Mouse (Mus musculus) layer of hippocampus, postnatal 14 days (tissue): ENCODE results near the gene Gm11627. TPM values are rescaled to one million over a fixed set of nuclear protein-coding genes. Genes with fewer than 3 reads are reported as not detected.
A peak's percentile ranks its signal among the peaks of the same experiment; 100 is the strongest.
"Not testable (repeated sequence)": the region's sequence is repeated elsewhere in the genome, so short reads cannot be mapped to it uniquely, and the experiment has no call there.

Experiments used
- DNase-seq, 2 experiments: peaks; one replicate each; pipeline ENCODE4 v3.0.0; 2021 to 2022; ENCODE audit warnings: low spot score in 2 of 2, mixed read lengths in 1 of 2
- long read RNA-seq, 2 experiments: library from polyadenylated mRNA; stranded (forward); transcript quantifications; one replicate each; pipeline ENCODE4 v2.0.0; 2021
- total RNA-seq, 2 experiments: library from RNA; stranded (reverse); gene quantifications; 2 replicates each; pipeline ENCODE4 v1.2.3; 2021

The Gm11627 gene
- total RNA-seq, result 1 to 10 TPM; 6.4 to 6.9 TPM
- long read RNA-seq, experiment 1, partial matches to known transcripts, result 0 of 2 reads
- long read RNA-seq, experiment 1, other reads (novel, unspliced or antisense), result 1 of 2 reads
- long read RNA-seq, experiment 2, partial matches to known transcripts, result 4 of 10 reads
- long read RNA-seq, experiment 2, other reads (novel, unspliced or antisense), result 2 of 10 reads

- DNase-seq, result peak; percentile 37 to 40
Measured at GRCm38 (mm10) chr11:102579165-102580033, at the start of gene Gm11627. Gene Gm11627, minus strand, starts transcription at chr11:102579461.

DNA sequence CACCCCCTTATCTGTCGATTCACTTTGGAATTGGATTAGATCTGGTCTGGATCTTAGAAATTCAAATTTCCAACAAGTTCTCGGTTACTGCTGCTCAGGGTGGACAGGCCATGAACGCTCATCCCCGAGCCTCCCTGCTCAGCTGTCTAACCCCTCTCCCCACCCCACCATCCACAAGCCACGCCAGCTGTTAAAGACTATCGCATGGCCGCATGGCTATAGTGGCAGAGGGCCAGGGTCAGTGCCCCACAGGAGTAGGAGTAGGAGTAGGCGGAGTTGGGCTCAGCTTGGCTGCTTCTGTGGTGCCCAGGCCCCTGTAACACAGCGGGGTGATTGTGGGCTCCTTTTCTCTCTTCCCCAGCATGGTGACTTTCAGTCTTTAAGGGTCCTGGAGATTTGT is 49.3 kb upstream of the Gm11627 start:
- DNase-seq, result no peak

GRCm38 (mm10) chr11:102627171-102627931 is 48.1 kb upstream of the Gm11627 start:
- no peak for DNase-seq

GRCm38 (mm10) chr11:102624888-102625407 is 45.7 kb upstream of the Gm11627 start:
- DNase-seq, result no peak

DNA sequence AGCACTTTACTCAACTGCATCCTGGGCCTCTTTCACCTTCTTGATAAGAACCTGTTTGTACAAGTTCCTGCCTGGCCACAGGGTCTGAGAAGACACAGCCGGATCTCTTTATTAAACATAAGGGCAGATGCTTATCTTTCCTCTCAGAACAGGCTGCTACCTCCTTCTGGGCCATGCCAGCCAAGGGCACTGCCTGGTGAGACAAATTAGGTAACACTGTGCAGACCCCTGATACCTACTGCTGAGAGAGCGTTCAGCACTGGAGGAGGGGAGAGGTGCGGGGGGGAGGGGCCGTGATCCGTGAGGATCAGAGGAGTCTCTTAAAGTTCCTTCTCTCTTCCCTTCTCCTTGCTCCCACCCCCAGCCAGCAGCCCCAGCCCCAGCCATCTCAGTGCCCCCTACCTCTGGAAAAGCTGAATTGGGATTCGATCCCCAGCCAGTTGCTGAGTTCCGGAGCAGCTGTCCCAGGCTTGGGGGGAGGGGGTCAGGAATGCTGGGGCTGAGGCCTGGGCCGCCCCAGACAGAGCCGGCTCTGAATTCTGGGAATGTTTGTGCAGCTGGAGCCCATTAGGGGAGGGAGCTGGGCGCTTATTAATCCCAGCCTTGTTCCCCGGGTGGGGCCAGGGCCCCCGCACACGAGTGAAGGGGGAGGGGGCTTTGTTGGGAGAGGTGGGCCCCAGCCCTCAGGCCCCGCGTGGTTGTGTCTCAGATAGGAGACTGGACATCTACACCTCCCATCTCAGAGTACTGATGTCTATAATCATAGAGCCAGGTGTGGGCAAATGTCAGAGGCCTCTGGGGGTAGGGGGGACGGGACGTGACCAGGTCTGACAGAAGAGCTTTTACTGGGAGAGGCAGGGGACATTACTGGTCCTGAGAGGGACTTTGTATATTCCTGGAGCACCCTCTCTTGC is 44.9 kb upstream of the Gm11627 start:
- no peak for DNase-seq

DNA sequence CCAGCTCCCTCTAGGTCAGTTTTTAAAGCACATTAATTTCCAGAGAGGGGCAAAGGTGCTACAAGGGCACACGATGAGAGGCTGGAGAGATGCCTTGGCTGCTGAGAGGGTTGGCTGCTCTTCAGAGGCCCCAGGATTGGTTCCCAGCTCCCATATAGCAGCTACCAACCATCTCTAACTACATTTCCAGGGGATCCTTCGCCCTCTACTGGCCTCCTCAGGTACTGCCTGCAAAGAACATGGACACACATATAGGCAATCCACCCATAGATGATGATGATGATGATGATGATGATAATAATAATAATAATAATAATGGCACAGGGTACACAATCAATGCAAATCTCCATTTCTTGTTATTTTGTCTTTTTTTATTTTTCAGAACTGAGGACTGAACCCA is 40.2 kb upstream of the Gm11627 start:
- no peak for DNase-seq

GRCm38 (mm10) chr11:102611317-102611705 is 32.0 kb upstream of the Gm11627 start:
- DNase-seq, result no peak

- DNase-seq, result no peak
Measured at GRCm38 (mm10) chr11:102610675-102611316, 31.5 kb upstream of the Gm11627 start.

GRCm38 (mm10) chr11:102610260-102610659 is 31.0 kb upstream of the Gm11627 start:
- no peak for DNase-seq

GRCm38 (mm10) chr11:102609483-102609882 is 30.2 kb upstream of the Gm11627 start:
- DNase-seq, result no peak

DNA sequence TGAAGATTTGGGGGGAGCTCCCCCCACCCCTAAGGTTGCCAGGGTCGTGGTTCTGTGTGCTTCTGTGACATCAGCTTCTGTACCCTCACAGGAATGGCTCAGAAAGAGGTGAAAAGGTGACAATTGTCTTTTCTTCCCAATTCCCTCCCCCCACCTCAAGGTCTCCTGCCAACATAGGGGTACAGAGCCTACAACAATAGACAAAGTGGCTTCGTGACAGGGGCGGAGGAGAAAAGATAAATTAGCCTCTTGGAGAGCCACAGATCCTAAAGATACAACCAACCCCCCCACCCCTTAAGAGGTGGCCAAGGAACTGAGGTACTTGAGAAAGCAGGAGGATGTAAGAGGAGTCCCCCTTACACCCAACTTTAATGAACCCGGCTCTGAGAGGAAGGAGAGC is 29.4 kb upstream of the Gm11627 start:
- no peak for DNase-seq

DNA sequence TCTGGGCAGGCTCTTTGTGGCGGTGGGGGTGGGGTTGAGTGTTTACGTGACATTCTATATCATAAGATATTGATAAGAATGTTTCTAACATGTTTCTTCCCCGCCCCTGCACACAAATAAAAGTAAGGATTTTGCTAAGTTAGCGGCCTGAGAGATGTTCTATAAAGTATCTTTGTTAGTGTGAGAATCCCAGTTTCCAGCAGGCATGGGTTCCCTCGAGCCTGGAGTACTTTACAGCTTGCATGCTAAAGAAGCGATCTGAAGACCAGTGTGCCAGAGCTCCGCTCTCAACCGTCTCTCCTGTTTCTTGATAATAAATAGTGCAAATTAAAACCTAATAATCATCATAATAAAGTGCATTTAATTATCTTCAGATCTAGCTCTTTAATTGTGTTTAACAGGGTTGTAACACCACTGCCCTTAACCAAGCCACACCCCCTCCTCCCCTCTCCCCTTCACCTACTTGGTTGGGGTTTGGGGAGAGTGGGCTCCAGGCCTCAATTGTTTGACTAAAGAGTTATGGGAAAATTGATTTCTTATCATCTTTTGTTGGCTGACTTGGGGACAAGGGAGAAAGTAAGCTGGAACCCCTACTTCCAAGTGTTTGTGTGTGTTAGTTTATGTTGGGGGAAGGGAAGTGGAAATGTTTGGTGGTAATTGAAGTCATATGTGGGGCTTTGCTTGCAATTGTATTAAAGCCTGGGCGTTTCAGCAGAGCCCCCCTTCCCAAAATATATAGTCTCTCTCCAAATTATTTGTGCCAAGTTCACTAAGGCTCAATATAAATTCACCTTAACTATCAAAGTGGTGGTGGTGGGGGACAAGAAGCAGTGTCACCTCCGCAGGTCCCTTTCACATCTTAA is 28.7 kb upstream of the Gm11627 start:
- DNase-seq, result no peak

GRCm38 (mm10) chr11:102607201-102607600 is 27.9 kb upstream of the Gm11627 start:
- DNase-seq, result not testable (repeated sequence)

DNA sequence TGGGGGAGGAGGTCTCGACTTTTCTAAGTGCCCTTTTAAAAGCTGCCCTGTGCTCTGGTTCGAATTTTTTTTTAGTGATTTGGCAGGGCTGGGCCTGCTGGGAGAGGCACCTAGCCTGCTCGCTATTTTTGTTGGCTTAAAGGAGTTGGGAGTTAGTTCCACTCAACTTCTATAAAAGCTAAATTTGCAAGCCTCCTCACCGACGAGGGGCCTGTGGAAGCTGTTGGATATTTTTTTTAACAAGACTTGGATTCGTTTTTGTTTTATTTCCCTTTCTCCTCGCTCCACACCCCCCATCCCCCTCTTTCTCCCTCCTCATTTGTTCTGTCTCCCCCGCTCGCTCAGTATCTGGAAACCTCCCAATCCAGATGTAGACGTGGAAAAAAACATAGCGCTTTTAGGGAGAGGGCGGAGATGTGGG is 27.5 kb upstream of the Gm11627 start:
- no peak for DNase-seq

DNA sequence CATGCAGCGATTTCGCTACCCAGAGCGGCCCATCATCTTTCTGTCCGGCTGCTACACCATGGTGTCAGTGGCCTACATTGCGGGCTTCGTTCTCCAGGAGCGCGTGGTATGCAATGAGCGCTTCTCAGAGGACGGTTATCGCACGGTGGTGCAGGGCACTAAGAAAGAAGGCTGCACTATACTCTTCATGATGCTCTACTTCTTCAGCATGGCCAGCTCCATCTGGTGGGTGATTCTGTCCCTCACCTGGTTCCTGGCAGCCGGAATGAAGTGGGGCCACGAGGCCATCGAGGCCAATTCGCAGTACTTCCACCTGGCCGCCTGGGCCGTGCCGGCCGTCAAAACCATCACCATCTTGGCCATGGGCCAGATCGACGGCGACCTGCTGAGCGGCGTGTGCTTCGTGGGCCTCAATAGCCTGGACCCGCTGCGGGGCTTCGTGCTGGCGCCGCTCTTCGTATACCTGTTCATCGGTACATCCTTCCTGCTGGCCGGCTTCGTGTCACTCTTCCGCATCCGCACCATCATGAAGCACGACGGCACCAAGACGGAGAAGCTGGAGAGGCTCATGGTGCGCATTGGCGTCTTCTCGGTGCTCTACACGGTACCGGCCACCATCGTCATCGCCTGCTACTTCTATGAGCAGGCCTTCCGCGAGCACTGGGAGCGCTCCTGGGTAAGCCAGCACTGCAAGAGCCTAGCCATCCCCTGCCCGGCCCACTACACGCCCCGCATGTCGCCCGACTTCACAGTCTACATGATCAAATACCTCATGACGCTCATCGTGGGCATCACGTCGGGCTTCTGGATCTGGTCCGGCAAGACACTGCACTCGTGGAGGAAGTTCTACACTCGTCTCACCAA is 26.5 kb upstream of the Gm11627 start:
- no peak for DNase-seq

DNA sequence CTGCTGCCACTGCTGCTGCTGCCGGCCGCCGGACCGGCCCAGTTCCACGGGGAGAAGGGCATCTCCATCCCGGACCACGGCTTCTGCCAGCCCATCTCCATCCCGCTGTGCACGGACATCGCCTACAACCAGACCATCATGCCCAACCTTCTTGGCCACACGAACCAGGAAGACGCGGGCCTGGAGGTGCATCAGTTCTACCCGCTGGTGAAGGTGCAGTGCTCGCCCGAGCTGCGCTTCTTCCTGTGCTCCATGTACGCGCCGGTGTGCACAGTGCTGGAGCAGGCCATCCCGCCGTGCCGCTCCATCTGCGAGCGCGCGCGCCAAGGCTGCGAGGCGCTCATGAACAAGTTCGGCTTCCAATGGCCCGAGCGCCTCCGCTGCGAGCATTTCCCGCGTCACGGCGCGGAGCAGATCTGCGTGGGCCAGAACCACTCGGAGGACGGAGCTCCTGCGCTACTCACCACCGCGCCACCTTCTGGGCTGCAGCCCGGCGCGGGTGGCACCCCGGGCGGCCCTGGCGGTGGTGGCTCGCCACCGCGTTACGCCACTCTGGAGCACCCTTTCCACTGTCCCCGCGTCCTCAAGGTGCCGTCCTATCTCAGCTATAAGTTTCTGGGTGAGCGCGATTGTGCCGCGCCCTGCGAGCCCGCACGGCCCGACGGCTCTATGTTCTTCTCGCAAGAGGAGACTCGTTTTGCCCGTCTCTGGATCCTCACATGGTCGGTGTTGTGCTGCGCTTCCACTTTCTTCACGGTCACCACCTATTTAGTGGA is 25.7 kb upstream of the Gm11627 start:
- DNase-seq, result peak in 1 of 2 experiments; percentile 28

DNA sequence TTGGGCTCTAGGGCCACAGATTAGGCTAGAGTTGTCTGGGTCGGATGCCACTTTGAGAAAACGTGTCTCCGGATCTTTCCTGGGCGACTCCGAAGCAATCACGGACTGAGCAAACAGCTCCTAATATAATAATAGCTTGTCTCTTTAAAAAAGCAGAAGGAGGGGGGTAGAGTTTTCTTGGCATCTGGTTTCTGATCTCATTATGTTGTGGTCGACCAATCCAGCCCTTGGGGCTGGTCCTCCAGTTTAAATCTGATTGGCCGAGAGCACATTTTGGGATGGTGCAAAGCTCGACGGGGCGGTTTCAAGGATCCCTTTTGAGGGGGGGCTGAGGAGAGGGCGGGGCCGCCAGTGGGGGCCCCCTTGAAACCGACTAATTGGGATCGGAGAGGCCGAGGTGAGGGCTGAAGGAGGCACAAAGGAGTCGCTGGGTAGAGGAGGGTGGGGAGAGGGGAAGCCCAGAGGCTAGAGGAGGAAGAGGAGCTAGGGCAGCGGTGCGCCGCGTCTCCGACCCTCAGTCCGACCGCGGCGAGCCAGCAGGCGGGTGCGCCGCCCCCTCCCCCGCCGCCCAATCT is 24.8 kb upstream of the Gm11627 start, which contains the start of gene Fzd2:
Fzd2 (plus strand) TSS at position 387 of the 575 bp plus-strand sequence.
- DNase-seq, result peak; percentile 67 to 94
